Mouse (Mus musculus) B cell, adult 2 months (primary cell): ENCODE data around the gene Lpp.

ENCODE experiments used
- DNase-seq, 2 experiments: peaks; one replicate each; pipeline ENCODE4 v3.0.0; 2022

Gene Lpp

DNA sequence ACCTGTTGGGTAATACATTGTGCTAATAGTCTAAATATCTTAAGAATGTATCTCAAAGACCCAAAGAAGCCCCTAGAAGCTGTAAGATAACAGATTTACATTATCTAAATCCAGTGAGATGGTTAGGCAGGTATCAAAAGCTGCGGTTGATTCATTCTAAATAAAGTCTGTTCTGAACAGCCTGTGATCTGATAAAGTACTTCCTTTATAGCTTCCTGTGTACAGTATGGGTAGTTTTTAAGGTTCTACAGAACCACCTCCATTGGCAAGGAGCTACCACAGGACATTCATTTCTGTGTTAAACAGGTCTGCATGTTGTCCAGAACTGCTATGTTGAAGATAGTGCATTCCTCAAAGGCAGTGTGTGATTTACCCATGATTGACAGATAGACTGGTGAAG lies 554.2 kb downstream of the Lpp start:
- DNase-seq: no peak

DNA sequence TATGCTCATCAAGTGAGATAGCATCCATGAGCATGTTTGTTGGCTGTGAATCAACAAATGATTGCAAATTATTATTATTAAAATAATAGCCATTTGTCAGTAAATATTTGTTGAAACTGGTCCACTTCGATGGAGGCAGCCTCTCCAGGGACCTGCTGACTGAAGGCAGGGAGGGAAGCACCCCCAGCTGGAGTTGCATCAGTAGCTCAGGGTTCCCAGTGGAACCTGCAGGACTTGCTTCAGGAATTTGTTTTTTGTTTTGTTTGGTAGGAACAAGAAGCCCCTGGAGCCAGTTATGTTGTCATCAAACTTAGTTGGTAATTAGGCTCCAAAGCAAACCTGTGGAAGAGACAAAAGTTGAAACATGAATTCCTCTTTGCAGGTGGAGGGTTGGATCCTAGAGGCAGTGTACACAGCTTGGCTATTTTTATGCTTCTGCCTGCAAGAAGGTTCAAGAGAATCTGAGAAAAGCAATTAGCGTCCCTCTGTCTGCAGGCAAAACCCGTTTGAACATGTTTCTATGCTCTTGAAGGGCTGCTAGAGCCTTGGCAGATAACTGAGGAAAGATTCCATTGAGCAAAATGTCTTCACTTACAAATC lies 554.9 kb downstream of the Lpp start:
- DNase-seq: no peak

DNA sequence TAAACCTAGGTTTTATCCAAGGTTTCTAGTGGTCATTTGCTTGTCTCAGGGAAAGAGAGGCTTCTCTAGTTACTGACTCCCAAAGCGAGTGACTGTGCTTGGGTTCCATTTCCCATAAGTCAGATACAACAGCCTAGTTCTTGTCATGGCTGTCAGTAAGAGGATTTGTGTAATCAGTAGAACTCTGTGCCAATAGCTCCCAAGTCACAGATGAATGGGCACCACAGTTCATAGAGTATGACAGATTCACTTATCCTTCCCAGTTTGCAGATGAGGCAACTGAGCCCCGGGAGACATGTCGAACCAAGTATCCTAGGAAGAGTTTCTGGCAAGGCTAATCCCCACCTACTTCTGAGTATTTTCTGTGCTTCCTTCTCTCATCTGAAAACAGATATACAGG lies 556.0 kb downstream of the Lpp start:
- no peak for DNase-seq

DNA sequence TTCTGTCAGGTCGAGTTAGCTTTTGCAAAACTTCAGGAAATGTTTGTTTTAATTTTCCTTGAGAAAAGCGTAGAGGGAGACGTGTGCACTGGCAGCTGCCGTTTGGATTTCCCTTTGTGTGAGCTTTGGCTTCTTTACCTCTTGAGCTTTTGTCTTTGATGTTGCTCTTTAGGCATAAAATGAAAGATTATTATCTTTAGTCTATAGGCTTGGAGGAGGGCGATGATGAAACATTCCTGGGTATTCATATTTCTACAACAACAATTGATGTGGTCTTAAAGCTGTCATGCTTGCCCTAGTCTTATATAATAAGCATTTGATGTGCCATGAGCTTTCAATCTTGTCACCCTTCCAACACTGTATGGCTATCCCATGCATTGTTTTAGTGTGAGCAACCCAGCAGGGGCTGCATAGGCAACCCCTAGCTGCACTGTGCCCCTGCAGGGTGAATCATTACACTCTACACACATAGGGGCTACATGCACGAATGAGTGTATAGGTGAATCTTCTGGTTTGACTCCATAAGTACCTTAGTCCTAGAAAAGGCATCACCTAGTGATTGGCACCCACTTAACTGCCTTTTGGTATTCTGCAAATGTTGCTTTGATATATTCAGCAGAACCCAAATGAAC lies 556.9 kb downstream of the Lpp start:
- no peak for DNase-seq

DNA sequence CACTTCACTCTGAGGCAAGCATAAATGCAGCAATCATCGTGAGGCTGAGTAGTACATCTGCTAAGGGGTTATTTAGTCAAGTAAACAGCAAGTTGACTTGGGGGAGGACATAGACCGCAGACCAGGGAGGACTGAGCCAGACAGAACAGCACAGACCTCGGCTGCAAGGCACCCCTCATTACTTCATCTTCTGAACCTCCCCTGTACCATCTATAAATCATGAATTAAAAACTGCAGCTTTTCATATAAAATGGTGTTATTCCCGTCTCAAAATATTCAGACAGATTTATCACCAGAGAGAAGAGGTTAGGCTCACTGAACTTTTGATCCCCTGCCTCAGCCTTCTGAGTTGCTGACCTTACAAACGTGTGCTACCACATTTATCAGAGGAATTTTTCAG lies 558.6 kb downstream of the Lpp start:
- no peak for DNase-seq

DNA sequence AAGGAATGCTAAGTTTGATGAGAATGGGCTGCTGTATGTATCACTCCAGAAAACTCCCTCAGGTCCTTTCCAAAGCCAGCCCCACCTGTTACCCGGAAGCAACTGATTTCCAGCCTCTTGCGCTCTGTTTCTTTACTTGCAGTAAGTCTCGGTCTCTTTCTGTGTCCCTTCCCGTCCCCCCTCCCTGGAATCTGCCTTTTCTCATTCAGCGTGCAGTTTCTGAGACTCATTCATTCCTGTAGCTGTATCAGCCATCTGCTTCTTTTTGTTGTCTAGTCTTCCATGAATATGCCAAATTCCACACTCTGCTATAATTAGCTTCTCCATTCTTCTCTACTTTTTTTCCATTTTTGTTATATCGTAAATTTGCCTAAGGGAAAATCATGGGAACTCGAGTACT lies 561.7 kb downstream of the Lpp start:
- no peak for DNase-seq

DNA sequence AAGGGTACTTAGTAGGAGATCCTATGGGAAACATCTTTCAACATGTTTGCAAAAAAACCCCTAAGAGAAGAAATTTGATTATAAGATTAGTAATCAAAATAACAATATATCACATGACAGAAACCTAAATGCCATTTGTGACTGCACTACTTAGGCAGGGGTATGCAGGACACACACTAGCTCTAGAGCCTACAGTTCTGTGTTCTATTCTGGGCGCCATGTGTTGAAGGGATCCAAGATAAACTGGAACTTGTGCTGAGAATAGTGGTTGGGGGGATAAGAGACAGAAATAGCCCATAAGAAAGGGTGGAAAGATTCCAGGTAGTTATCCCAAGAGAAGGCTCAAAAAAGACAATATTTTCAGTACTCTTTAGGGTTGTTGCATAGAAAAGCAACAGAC lies 565.4 kb downstream of the Lpp start:
- DNase-seq: no peak

DNA sequence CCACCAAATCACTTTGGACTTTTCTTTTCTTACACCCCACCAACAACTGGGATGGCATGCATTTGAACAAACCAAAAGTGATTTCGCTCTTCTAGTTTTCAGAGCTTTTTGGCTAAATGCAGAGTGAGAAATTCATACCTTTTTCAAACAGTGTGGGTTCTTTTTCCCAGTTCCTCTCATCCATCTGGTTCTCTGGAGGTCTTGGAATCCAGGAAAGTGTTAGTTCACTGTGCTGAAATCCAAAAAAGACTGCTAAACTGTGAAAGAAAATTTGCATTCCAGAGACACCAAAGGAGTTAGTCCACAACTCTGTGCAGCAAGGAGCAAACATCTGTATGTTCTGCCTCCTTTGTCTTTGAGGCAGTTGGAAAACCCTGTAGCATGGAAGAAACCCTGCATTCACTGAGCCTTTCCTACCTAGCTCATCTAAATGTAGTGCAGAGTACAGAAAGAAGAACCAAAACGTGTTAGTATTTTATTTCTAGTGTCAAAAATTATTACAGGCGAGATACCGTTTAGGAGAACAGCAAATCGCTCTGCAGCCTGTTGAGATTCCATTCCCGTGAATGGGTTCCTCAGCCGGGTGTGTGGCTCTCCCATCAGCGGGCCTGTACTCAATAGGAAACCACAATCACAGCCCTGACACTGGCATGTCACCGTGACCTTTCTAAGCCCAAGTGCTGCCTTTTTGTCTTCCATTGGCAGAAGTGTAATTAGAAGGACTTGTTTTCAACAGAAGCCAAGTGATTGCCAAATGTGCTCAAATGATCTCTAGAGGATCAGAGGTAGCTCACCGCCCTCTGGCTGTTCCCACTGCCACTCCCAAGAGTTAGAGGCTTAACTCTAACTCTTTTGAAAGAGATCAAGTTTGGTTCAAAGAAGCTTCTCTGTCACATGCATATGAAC lies 567.8 kb downstream of the Lpp start:
- DNase-seq: no peak

DNA sequence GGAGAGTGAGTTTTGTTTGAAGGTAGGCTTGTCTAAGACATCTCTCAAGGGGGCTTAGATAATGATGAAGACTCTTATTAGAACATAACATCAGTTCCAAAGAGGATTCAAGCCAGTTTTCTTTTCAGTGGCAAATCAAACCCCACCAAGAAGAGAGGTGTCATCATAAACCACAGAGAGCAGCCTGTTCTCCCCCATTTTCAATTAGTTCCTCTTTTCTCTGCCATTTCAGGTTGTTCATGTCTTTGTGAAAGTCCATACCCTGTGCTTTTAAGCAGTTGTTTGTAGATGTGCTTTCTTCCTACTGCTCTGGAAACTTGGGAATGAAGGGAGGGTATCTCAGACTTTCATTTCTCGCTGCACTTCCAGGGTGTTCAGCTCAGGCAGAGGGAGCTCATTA lies 571.0 kb downstream of the Lpp start:
- DNase-seq: peak; percentile 34 to 39

DNA sequence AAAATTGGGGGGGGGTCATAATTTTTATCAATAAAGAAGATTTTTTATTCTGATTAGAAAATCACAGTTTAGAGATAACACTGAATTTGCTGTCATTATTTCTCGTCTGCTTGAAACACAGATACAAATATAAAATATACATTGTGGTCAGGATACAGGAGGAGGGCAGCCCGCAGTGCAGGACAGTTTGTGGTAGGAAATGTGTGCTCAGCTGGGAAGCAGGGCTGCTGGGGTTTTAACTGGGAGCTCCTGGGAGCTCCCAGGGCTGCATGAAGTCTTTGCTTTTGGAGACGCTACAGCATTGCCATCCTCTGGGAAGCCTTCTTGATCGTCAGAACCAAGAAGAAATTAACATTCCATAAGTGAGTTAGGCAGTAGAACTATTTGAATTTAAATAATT lies 571.8 kb downstream of the Lpp start:
- DNase-seq: no peak

DNA sequence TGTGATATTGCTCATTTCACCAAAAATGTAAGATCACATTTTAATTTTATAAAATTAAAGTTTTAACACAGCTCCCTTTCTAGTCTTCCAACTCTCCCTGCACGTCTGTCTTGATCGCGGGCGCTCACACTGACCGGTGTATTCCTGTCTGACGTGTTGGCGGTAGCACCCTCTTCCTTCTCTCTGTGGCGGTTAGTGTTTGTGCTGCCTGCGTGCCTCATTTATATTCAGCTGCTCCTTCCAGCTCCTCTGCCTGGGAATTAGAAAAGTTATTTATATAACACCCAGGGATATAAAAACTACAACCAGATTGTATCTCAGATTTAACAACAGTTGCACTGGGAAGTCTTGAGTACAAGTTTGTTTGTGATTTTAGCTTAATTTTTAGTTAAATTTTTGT lies 573.2 kb downstream of the Lpp start:
- no peak for DNase-seq

DNA sequence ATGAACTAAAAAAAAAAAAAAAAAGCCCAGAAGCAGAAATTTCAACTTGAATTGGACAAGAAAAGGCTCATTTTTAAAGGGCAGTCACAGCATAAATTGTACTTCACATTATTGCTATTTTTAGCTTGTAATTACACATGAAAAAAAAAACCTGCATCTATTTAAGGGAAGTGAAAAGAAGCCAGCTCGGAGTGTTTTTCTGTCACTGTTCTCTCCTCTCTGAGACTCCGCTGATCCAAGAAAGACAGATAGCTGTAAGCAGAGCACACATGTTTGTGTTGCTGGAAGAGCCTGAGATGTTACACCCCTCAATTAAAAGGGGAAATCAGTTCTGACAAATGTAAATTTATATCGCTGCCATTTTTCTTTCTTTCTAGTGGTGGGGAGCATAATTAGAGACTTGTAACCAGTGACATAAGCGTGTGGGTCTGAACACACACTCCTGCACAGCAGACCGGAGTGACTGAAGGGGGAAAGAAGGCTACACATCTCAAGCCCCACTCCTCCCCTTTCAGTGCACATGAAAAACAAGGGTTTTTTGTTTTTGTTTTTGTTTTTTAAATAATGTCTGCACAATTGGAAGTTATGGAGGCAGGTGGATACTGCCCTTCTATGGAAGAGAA lies 579.8 kb downstream of the Lpp start:
- DNase-seq: peak; percentile 43 to 46

DNA sequence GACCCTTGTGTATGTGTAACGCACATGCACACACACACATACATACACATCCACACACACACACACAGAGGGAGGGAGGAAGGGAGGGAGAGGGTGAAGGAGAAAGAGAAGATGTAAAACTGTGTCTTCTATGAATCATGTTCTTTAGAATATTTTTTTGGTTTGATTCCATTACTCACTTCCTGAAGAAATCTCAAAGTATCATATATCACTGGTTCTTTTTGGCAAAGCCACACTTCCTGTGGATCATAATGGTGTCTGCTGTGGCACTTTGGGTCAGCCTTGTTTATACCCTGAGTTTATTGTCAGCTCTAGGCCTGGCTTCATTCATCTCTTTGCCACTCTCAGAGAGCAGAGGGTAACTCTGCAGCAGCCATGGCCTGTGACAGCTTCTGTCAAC lies 584.5 kb downstream of the Lpp start:
- no peak for DNase-seq

DNA sequence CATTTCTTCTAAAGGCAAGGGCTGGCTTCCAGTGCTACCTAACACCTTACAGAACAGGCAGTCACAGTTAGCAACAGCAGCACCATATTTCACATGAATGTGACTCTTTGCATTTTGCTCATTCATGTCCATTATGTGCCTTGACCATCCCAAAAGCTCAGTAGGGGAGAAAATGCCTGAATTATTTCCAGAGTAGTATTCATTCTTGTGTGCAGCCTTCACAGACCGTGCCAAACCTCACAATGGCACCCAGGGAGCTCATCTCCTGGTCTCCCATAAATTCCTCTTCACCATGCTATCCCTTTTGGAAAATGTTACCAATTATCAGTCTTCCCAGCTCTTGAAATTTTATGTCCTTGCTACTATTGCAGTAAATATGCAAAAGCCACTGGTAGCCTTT lies 584.9 kb downstream of the Lpp start:
- DNase-seq: no peak

DNA sequence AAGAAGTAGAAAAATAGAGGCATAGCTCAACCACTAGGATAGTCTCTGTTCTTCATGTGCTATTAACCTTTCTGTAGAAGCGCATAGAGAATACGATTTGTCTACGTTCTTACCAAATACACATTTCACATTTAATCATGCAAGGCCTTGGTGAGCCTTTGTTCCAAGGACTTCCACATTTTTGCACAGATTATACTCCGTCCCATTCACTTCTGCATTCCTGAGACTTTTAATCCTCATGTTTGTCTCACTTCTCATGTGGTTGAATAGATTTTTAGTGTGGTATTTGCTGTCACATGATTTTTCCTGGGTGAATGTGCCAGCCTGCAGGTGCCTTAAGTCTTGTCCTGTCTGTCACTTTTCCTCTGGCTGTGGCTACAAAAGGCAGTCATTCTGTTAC lies 586.1 kb downstream of the Lpp start:
- no peak for DNase-seq

DNA sequence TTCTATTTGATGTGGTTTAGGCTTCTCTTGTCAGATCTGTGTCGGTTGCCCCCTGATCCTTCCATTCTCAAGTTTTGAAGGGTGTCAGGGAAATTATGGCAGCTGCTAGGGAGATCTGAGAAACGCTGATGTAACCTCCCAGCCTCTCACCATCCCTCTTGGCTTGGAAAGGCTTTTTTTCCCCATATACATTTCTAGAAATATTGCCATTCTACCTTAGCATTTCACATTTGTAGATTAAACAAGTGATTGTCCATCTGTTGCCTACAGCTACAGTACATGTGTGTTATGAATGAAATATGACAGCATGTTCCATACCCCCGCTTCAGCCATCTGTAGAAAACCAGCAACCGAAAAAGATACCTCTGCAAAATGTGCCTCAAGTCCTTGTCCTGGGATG lies 589.5 kb downstream of the Lpp start:
- no peak for DNase-seq

DNA sequence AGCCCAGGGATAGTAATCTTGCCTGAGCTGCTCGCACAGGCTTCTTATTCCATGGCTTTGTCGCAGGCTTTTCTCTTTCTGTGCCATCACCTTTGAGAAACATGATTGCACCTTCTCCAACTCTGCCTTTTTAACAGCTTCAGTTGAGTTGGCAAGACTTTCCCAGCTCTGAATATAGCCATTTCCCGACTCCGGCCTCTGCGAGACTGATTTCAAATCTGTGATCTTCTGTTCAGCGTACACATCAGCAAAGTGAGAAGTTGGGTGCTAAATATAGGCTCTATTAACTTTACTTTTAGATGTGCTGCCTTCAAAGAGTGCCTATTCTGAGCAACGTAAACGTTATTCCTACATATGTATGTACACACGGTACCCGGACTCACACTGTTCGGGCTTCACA lies 597.0 kb downstream of the Lpp start:
- DNase-seq: no peak

DNA sequence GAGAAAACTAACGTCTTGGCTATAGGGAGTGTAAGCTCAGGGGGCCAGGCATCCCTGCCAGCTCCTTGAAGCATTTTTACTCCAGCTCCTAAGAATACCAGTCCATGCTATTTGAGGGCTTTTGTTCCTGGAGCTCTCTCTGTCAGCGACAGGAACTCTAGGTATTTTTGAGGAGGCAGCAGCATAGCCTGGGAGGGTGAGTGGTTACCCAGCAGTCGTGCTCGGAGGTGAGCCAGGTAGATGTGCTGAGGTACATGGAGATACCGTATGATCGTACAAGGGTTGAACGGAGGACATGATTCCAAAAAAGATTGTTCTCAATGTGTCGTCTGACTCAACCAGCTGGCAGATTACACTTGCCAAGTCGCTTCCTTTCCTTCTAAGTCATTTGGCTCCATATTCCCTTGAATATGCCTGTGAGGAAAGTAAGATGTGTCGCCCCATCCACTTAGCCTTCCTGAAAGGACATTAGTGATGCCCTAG lies 597.8 kb downstream of the Lpp start:
- no peak for DNase-seq

DNA sequence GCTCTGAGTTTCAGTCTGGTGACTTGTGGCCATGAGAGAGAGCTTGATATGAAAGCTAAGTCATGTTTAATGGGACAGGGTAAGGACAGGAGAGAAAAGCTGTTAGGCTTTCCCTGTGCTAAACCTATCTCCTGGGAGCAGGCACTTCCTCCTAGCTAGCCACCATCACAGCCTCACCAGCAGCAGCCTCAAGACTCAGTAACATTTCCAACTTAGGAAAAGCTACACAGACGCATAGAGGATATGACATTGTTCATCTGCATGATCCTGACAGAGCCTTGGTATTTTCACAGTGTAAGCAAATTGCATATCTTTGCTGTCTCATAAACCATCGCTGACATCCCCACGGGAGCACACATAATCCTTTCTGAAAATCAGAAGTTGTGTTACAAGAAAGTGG lies 598.7 kb downstream of the Lpp start:
- no peak for DNase-seq

DNA sequence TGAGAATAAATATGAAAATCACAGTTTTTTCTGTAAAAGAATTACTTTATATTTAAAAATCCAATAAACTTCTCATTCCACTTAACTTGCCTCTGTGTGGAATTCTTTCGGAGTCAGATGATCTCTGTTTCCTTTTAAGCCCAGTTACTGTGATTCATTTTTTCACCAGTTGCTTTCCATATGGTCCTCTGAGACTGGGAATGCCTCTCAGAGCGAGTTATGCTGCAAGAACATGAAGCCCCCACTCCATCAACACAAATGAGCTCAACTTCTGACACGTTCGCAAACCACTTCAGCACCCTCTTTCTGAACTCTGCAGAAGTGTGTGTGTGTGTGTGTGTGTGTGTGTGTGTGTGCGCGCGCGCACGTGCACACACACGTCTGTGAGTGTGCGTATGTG lies 599.2 kb downstream of the Lpp start:
- DNase-seq: no peak

DNA sequence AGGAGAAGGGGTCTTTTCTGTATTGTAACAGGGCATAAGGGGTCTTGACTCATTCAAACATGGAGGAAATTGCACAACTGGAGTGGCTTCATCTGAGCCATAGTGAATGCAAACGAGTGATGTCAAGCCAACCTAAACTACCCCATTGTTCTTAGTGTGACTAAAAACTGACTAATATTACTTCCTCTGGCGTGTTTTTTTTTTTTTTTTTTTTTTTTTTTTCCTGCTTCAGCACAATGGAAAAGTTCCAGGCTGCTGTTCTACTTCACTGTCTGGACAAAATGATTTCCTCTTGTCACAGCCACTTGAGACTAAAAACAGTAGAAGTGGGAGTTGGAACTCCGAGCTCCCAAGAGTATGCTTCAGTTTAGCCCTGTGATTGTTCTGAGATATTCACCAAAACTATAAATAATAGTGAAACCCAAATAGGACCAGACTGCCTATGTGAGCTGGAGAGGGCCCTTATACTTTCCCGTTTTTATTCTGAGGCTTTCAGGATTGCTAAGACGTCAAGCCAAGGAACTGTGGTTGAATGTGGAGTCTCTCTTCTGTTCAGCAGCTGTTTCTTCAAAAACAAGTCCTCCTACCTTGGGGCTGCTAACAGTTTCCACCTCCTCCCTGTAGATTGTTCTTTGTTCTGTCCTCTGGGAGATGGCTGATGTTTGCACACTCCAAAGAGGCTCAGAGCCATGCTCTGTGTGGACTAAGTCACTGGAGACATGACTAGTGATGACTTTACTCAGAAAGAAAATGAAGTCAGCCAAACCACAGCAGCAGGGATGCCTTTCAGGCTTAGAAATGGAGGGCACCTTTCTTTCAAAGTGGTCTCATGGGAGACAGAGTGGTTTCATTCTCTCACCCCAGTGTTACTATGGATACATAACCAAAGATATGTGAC lies 617.9 kb downstream of the Lpp start:
- no peak for DNase-seq

DNA sequence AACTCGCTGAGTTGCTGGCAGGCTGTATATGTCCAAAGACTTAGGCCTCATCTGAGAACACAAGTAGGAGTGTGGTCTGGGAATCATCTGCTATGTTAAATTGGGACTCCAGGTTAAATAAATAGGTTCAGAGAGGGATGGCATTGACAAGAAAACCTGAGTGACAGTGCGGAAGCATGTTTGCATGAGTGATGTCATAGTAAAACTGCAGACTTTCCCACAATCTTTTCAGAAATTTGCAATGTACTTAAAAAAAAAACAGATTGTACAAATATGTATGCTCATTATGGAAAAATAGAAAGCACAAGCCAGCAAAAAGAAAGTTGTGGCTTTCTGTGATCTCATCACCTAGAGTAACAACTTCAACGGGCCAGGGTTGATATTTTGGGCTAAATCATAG lies 619.6 kb downstream of the Lpp start:
- DNase-seq: no peak
